Mouse (Mus musculus): Measurements from ENCODE around the gene Pea15a. TPM values are rescaled to one million over a fixed set of nuclear protein-coding genes. Genes with fewer than 3 reads are reported as not detected.
"Not testable (repeated sequence)": the region's sequence is repeated elsewhere in the genome, so short reads cannot be mapped to it uniquely, and the experiment has no call there.

Pea15a gene
- total RNA-seq (2021) = 10 to 100 TPM; 22.5 to 28.4 TPM
- long read RNA-seq, experiment 1, transcript Pea15a-201 (4 exons, 2,501 nt) = major isoform, 19 of 30 reads
- long read RNA-seq, experiment 1, partial matches to known transcripts = 1 of 30 reads
- long read RNA-seq, experiment 1, other reads (novel, unspliced or antisense) = 9 of 30 reads
- long read RNA-seq, experiment 2, transcript Pea15a-201 (4 exons, 2,501 nt) = major isoform, 20 of 35 reads
- long read RNA-seq, experiment 2, partial matches to known transcripts = 1 of 35 reads
- long read RNA-seq, experiment 2, other reads (novel, unspliced or antisense) = 13 of 35 reads

- intact Hi-C loops (cut with DNase I) = loop anchor here (5.0 to 10.0 kb wide), 2 partner anchors 41 to 62 kb away; partner anchors contain the start of gene Dcaf8
- DNase-seq = peak; percentile 78 to 84
Observed at GRCm38 (mm10) chr1:172206141-172206917, at the start of gene Pea15a. Gene Pea15a (minus strand): TSS chr1:172206804.

GRCm38 (mm10) chr1:172247679-172248078 is 41.1 kb upstream of the Pea15a start:
- peak in 1 of 2 experiments; percentile 23 for DNase-seq
- intact Hi-C loops (cut with DNase I) = loop anchor here (5.0 kb wide), 4 partner anchors 40 to 100 kb away; partner anchors contain the start of genes Dcaf8 and Pea15a

- DNase-seq = no peak
- intact Hi-C loops (cut with DNase I) = loop anchor here (5.0 kb wide), 4 partner anchors 40 to 100 kb away; partner anchors contain the start of genes Dcaf8 and Pea15a
Observed at GRCm38 (mm10) chr1:172247216-172247615, 40.6 kb upstream of the Pea15a start.

GRCm38 (mm10) chr1:172244645-172245044 is 38.0 kb upstream of the Pea15a start:
- DNase-seq = not testable (repeated sequence)
- intact Hi-C loops (cut with DNase I) = loop anchor here (5.0 kb wide), 4 partner anchors 37 to 97 kb away; partner anchors contain the start of genes Dcaf8 and Pea15a

GRCm38 (mm10) chr1:172243547-172244205 is 37.1 kb upstream of the Pea15a start:
- peak; percentile 52 to 53 for DNase-seq
- intact Hi-C loops (cut with DNase I) = loop anchor here (1.0 kb wide), 1 partner anchor 24 kb away; the partner anchor contains the start of gene Casq1

- intact Hi-C loops (cut with DNase I) = no loop called here
- no peak for DNase-seq
Observed at GRCm38 (mm10) chr1:172242401-172242800, 35.8 kb upstream of the Pea15a start.

GRCm38 (mm10) chr1:172240945-172241708 is 34.5 kb upstream of the Pea15a start:
- no peak for DNase-seq
- intact Hi-C loops (cut with DNase I) = no loop called here

GRCm38 (mm10) chr1:172229215-172229614 is 22.6 kb upstream of the Pea15a start:
- no peak for DNase-seq
- intact Hi-C loops (cut with DNase I) = no loop called here

- DNase-seq = no peak
- intact Hi-C loops (cut with DNase I) = no loop called here
Observed at GRCm38 (mm10) chr1:172228209-172228608, 21.6 kb upstream of the Pea15a start.

- DNase-seq = peak in 1 of 2 experiments; percentile 56
Observed at GRCm38 (mm10) chr1:172221297-172222063, 14.9 kb upstream of the Pea15a start.

GRCm38 (mm10) chr1:172220414-172220813 is 13.8 kb upstream of the Pea15a start:
- DNase-seq = peak; percentile 70 to 76
- intact Hi-C loops (cut with DNase I) = no loop called here

More at GRCm38 (mm10) chr1:172221297-172222063, 14.9 kb upstream of the Pea15a start:
- intact Hi-C loops (cut with DNase I) = no loop called here

- intact Hi-C loops (cut with DNase I) = loop anchor here (1.0 kb wide), 1 partner anchor 24 kb away; no protein-coding TSS in a partner anchor
- no peak for DNase-seq
Observed at GRCm38 (mm10) chr1:172219451-172220406, 13.1 kb upstream of the Pea15a start, which contains the start of gene Casq1. Gene Casq1 (minus strand): TSS chr1:172219868.

- intact Hi-C loops (cut with DNase I) = no loop called here
- DNase-seq = no peak
Observed at GRCm38 (mm10) chr1:172218164-172218910, 11.7 kb upstream of the Pea15a start.

GRCm38 (mm10) chr1:172217148-172217547 is 10.5 kb upstream of the Pea15a start:
- peak; percentile 94 for DNase-seq
- intact Hi-C loops (cut with DNase I) = no loop called here

GRCm38 (mm10) chr1:172214748-172215147 is 8.1 kb upstream of the Pea15a start:
- no peak for DNase-seq
- intact Hi-C loops (cut with DNase I) = no loop called here

GRCm38 (mm10) chr1:172213771-172214170 is 7.2 kb upstream of the Pea15a start:
- intact Hi-C loops (cut with DNase I) = no loop called here

GRCm38 (mm10) chr1:172212776-172213175 is 6.2 kb upstream of the Pea15a start:
- no peak for DNase-seq
- intact Hi-C loops (cut with DNase I) = no loop called here

More at GRCm38 (mm10) chr1:172213771-172214170, 7.2 kb upstream of the Pea15a start:
- no peak for DNase-seq

Measured in gastrocnemius, postnatal 36 days (tissue).